Comparison of ENCODE assay signal across 12 mouse cellular contexts in the genomic region with DNA sequence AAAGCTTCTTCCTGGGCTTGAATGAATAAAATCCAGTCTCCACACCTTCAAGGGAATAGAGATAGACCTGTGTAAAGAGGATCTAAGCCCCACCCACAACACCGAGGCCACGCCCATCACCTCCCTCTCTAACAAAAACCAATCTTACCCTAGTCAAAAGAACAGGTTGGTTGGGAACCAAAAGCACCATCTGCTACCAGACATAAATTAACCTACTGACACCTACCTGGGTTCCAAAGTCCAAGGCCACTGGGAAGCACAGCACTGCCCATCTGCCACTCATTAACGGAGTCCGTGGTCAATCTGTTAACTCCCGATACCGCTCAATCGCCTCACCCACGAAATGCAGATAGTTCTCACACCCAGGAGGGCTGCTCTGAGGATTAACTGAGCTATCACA. TPM values are rescaled to one million over a fixed set of nuclear protein-coding genes. Genes with fewer than 3 reads are reported as not detected.
DNase-seq lines count a peak whose midpoint lies in the region; ATAC-seq and TF ChIP-seq lines count a peak whose summit lies in the region.
"Had no signal": no experiment of that assay in that cellular context is flagged by ENCODE, and none has a peak within 500 bp of the region (broad histone marks: within the 10 kb centered on the region; RNA-seq: fewer than 3 reads in every experiment).

No protein-coding gene starts in this region.

- peak; percentile 61 to 69 for DNase-seq in cerebellum, postnatal 36 days
- DNase-seq in kidney, postnatal 10 days, result peak; percentile 58
- DNase-seq in liver, postnatal 0 days, result peak; percentile 50
- no peak for DNase-seq in embryo, embryonic 10.5 days (ENCODE audit: low spot score)
- no peak for DNase-seq in c-Kit-positive CD71-positive TER-119-positive erythroid progenitor cells, embryonic 14.5 days (ENCODE audit: low spot score)
- DNase-seq: gastrocnemius, adult 2 months; lung, embryonic 14.5 days had no signal

- no peak overlapping the region for H3K9ac ChIP-seq in forebrain, embryonic 12.5 days
- no peak overlapping the region for H3K9ac ChIP-seq in forebrain, embryonic 13.5 days
- H3K9ac ChIP-seq in liver, postnatal 0 days (replicated peaks), result no peak overlapping the region
- H3K9ac ChIP-seq in heart, embryonic 11.5 days (ENCODE audit: low read depth, low read length), result no peak overlapping the region
- H3K9ac ChIP-seq: lung, embryonic 14.5 days had no signal

- no peaks in the 10 kb centered on the region for H3K36me3 ChIP-seq in forebrain, embryonic 12.5 days (replicated peaks)
- no peaks in the 10 kb centered on the region for H3K36me3 ChIP-seq in forebrain, embryonic 13.5 days (ENCODE audit: poor library complexity, severe bottlenecking)
- no peaks in the 10 kb centered on the region for H3K36me3 ChIP-seq in liver, postnatal 0 days (replicated peaks; ENCODE audit: insufficient read depth, low read length)
- H3K36me3 ChIP-seq in heart, embryonic 11.5 days (ENCODE audit: control insufficient read depth, insufficient read depth, low read length), result no peaks in the 10 kb centered on the region
- H3K36me3 ChIP-seq: hindbrain, embryonic 10.5 days had no signal

- H3K4me2 ChIP-seq in forebrain, embryonic 12.5 days, result no peak overlapping the region
- H3K4me2 ChIP-seq in forebrain, embryonic 13.5 days, result no peak overlapping the region
- peak overlapping the region; percentile 13; the same call in 1 of the 2 replicates for H3K4me2 ChIP-seq in liver, postnatal 0 days (ENCODE audit: low read depth, low read length)
- no peak overlapping the region for H3K4me2 ChIP-seq in heart, embryonic 11.5 days
- H3K4me2 ChIP-seq: lung, embryonic 14.5 days had no signal

- H3K4me1 ChIP-seq in forebrain, embryonic 12.5 days, result 0 out of 2 replicates have a peak, but pooled peaks cover 5% of the 10 kb centered on the region
- no peaks in the 10 kb centered on the region for H3K4me1 ChIP-seq in forebrain, embryonic 13.5 days
- no peaks in the 10 kb centered on the region for H3K4me1 ChIP-seq in liver, postnatal 0 days (ENCODE audit: insufficient read depth)
- no peaks in the 10 kb centered on the region; the same call in 1 of the 2 replicates for H3K4me1 ChIP-seq in heart, embryonic 11.5 days (ENCODE audit: control insufficient read depth, insufficient read depth, low read length)

- 61% methylated on average over 8 of the region's 8 CpGs for WGBS in forebrain, embryonic 12.5 days
- 57% methylated on average over 8 of the region's 8 CpGs for WGBS in forebrain, embryonic 13.5 days
- 59% methylated on average over 8 of the region's 8 CpGs for WGBS in liver, postnatal 0 days (ENCODE audit: insufficient replicate concordance)
- 38% methylated on average over 8 of the region's 8 CpGs for WGBS in heart, embryonic 11.5 days (ENCODE audit: insufficient replicate concordance)

- no peak overlapping the region for H3K27ac ChIP-seq in forebrain, embryonic 12.5 days
- H3K27ac ChIP-seq in forebrain, embryonic 13.5 days, result no peak overlapping the region
- no peak overlapping the region for H3K27ac ChIP-seq in liver, postnatal 0 days (ENCODE audit: low read depth)
- H3K27ac ChIP-seq in heart, embryonic 11.5 days (ENCODE audit: low read depth, low read length), result no peak overlapping the region
- H3K27ac ChIP-seq: gastrocnemius, adult 2 months; hindbrain, embryonic 10.5 days had no signal

- no peak for TF ChIP-seq CTCF in liver, postnatal 0 days (IDR thresholded peaks at IDR 0.05; ENCODE audit: low read depth)

- no peaks in the 10 kb centered on the region for H3K27me3 ChIP-seq in forebrain, embryonic 12.5 days
- H3K27me3 ChIP-seq in forebrain, embryonic 13.5 days, result no peaks in the 10 kb centered on the region
- no peaks in the 10 kb centered on the region for H3K27me3 ChIP-seq in liver, postnatal 0 days (ENCODE audit: insufficient read depth, low read length)
- H3K27me3 ChIP-seq in heart, embryonic 11.5 days (ENCODE audit: control insufficient read depth, insufficient read depth, low read length), result no peaks in the 10 kb centered on the region

- H3K4me3 ChIP-seq in forebrain, embryonic 12.5 days (replicated peaks), result no peak overlapping the region
- no peak overlapping the region for H3K4me3 ChIP-seq in forebrain, embryonic 13.5 days
- H3K4me3 ChIP-seq in liver, postnatal 0 days (ENCODE audit: low read depth, low read length), result no peak overlapping the region
- H3K4me3 ChIP-seq in heart, embryonic 11.5 days (ENCODE audit: low read depth, low read length), result no peak overlapping the region
- H3K4me3 ChIP-seq: gastrocnemius, adult 2 months; hindbrain, embryonic 10.5 days; megakaryocyte, embryonic 14.5 days had no signal

- 0 out of 2 replicates have a peak, but pooled peaks have one; percentile 17 for ATAC-seq in forebrain, embryonic 12.5 days (ENCODE audit: low FRiP score)
- no peak for ATAC-seq in forebrain, embryonic 13.5 days
- ATAC-seq in liver, postnatal 0 days, result peak; percentile 84
- ATAC-seq in heart, embryonic 11.5 days (replicated peaks; ENCODE audit: insufficient number of reproducible peaks, low FRiP score, low TSS enrichment), result no peak

- no peak for TF ChIP-seq EP300 in liver, postnatal 0 days (IDR thresholded peaks at IDR 0.05; ENCODE audit: low read depth)

- H3K9me3 ChIP-seq in forebrain, embryonic 12.5 days, result no peaks in the 10 kb centered on the region
- no peaks in the 10 kb centered on the region for H3K9me3 ChIP-seq in forebrain, embryonic 13.5 days (replicated peaks)
- H3K9me3 ChIP-seq in liver, postnatal 0 days (ENCODE audit: low read length), result no peaks in the 10 kb centered on the region
- H3K9me3 ChIP-seq in heart, embryonic 11.5 days (replicated peaks; ENCODE audit: control insufficient read depth, low read length), result no peaks in the 10 kb centered on the region
- H3K9me3 ChIP-seq: hindbrain, embryonic 10.5 days; megakaryocyte, embryonic 14.5 days had no signal

RNA-seq across cellular contexts. Expression of a gene that starts 23.4 kb away (rescaled TPM):
- 0.13 and 0.17 TPM in 2 replicates for polyA plus RNA-seq in forebrain, embryonic 12.5 days (2016; fragmentation: Nextera tagmentation; extraction: Ambion mirVana)
- not detected in 2 replicates for polyA plus RNA-seq in forebrain, embryonic 13.5 days (2015; fragmentation: Nextera tagmentation; extraction: Ambion mirVana)
- 0.09 and 0.25 TPM in 2 replicates for polyA plus RNA-seq in liver, postnatal 0 days (2015; fragmentation: Nextera tagmentation; extraction: Ambion mirVana)
- 0.10 TPM in 1 of 2 replicates, not detected in the other for polyA plus RNA-seq in heart, embryonic 11.5 days (2014; fragmentation: Nextera tagmentation; extraction: Ambion mirVana)

RNA-seq across cellular contexts. Expression of a gene that starts 37.9 kb away (rescaled TPM):
- 93.7 and 98.9 TPM in 2 replicates for polyA plus RNA-seq in forebrain, embryonic 12.5 days (2016; fragmentation: Nextera tagmentation; extraction: Ambion mirVana)
- 74.5 and 78.6 TPM in 2 replicates for polyA plus RNA-seq in forebrain, embryonic 13.5 days (2015; fragmentation: Nextera tagmentation; extraction: Ambion mirVana)
- polyA plus RNA-seq in liver, postnatal 0 days (2015; fragmentation: Nextera tagmentation; extraction: Ambion mirVana), result 47.9 and 49.2 TPM in 2 replicates
- 114 and 115 TPM in 2 replicates for polyA plus RNA-seq in heart, embryonic 11.5 days (2014; fragmentation: Nextera tagmentation; extraction: Ambion mirVana)

RNA-seq across cellular contexts. Expression of a gene that starts 38.1 kb away (rescaled TPM):
- polyA plus RNA-seq in forebrain, embryonic 12.5 days (2016; fragmentation: Nextera tagmentation; extraction: Ambion mirVana), result 17.5 and 17.9 TPM in 2 replicates
- polyA plus RNA-seq in forebrain, embryonic 13.5 days (2015; fragmentation: Nextera tagmentation; extraction: Ambion mirVana), result 14.9 and 16.6 TPM in 2 replicates
- polyA plus RNA-seq in liver, postnatal 0 days (2015; fragmentation: Nextera tagmentation; extraction: Ambion mirVana), result 4.4 and 5.4 TPM in 2 replicates
- polyA plus RNA-seq in heart, embryonic 11.5 days (2014; fragmentation: Nextera tagmentation; extraction: Ambion mirVana), result 16.7 and 20.8 TPM in 2 replicates

Comparison
In these comparisons a context has a peak if more than half of its experiments do, and no peak if none do; other contexts are left out.
1. ATAC-seq: peak in forebrain, embryonic 12.5 days (single experiment) and liver, postnatal 0 days (single experiment); none in forebrain, embryonic 13.5 days (single experiment) and heart, embryonic 11.5 days (single experiment).
2. DNase-seq: peak in cerebellum, postnatal 36 days (2 of 2), kidney, postnatal 10 days (single experiment) and liver, postnatal 0 days (single experiment); none in embryo, embryonic 10.5 days (single experiment) and c-Kit-positive CD71-positive TER-119-positive erythroid progenitor cells, embryonic 14.5 days (single experiment).